Mouse (Mus musculus): ENCODE data around the gene Klf12.

The Klf12 gene

DNA sequence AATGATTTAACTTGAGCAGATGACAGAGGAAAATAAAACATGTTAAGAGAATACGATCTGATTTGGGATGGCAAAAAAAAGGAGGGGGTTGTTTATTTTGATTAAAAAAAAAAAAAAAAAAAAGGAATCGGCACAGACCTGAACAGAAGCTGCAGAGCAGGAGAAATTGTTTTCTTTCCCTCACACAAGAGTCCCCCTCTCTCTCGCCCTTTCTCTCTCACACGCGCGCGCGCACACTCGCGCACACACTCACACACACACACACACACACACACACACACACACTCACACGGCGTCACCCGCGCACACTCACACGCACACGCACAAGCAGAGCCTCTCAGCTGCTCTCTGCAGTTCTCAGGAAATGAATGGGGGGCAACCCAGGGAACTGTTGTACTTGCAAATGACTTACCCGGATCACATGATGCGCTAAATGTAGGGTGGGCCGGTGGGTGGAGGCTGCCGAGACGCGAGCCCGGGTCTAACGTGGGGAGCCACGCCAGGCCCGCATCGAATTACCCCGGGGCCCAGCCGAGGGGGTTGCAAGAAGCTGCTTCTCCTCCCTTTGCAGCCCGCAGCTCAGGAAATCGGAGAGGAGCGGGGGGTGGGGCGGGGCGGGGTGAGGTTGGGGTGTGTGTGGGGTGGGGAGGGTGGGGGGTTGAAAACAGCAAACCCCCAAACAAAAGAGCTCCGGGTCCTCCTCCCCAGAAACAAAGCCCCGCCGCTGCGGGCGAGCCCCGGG, at the start of gene Klf12:
Gene Klf12 (minus strand): TSS at position 561 of the 742 bp plus-strand sequence.
- peak; percentile 78 for DNase-seq (ENCODE audit: low spot score)

- no peak for DNase-seq (ENCODE audit: low spot score)
Measured at GRCm38 (mm10) chr14:100333369-100333768, 48.9 kb upstream of the Klf12 start.

DNA sequence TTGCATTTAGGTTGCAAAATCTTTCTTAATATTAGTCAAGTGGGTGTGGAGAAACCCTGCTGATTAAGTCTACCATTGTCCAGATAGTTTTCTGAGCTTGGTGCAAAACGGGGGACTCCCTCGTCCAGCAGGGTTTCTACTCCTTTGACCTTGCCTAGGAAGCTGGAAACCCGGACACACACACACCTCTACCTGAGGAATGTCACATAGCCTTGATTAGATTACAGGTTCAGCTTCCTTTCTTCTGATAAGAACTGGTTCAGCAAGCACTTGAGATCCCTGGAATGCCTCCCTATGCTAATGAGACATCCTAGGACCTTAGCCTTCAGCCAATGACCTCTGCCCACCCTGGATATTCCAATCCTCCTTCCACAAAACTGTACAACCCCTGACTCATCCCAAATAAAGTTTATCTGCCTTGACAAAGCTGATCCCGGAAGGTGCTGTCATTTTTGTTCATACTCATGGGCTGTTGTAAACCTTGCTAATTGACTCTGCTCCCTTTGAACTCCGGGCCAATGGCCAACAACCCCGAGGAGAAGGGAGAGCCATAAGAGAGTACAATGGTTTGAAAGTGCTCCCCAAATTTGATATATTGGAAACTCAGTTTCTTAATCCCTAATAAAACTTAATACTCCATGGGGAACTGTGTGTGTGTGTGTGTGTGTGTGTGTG, 44.3 kb upstream of the Klf12 start:
- no peak for DNase-seq (ENCODE audit: low spot score)

DNA sequence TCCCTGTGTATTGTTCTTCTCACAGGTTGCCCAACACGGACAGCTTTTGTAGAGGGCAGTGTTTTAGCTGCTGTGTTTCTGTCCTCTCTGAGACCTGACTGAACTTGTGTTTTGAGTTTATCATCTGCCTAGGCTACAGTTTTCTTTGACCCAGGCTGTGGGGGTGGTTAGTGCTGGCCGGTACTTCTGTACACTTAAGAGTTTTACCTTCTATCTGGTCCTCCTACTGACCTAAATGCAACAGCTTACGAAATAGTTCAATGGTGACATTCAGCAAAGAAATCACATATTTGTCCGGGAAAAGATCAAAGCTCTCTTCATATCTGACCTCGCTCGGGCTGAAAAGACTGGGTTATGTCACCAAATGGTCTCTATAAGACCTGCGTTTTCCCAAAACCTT, 39.8 kb upstream of the Klf12 start:
- no peak for DNase-seq (ENCODE audit: low spot score)

GRCm38 (mm10) chr14:100322012-100322411, 37.5 kb upstream of the Klf12 start:
- no peak for DNase-seq (ENCODE audit: low spot score)

DNA sequence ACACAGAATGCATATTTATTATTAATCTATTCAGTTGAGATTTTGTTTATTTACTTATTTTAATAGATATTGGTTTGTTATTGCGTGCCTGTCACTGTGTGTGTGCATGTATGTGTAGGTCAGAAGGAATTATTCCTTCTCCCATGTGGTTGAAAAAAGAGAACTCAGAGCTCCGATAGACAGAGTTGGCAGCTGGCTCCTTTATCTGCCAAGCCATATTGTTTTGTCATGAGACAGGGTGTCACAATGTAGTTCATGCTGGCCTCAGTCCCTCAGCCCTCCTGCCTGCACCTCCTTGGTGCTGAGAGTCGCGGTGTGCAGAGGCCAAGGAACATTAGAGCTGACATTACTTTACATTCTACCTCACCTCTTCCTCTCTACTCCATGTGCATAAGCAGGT, 32.3 kb upstream of the Klf12 start:
- DNase-seq (ENCODE audit: low spot score) = no peak

DNA sequence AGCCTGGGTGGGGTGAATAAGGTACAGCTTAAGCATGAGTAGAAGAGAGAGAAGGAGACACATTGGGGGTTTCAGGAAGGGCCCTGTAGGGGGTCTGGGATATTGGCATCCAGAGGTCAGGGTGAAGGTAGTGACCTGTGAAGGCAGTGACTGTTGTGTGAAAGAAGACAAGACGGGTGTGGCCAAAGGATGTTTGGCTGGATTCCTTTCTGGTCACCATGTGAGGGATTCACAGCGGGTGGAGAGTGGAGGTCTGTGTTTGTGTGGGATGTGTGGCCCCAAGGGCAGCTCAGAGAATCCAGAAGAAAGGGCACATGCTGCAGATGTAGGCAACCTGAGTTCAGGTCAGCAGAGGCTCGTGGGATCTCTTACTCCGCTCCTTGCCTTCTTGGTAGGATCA, 29.6 kb upstream of the Klf12 start:
- no peak for DNase-seq (ENCODE audit: low spot score)

DNA sequence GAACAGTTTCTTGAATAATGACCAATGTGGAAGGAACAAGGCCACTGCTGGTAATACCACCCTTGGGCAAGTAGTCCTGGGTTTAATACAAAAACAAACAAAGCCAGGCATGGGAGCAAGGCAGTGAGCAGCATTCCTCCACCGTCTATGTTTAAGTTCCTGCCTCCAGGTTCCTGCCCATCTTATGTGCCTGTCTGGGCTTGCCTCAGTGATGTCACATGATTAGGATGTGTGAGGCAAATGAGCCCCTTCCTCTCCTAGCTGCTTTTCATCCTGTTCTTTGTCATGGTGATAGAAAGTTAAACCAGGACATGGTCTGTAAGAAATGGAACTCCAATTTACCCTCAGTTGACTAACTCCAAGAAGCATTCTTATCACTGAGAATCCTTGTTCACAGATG, 16.4 kb upstream of the Klf12 start:
- no peak for DNase-seq (ENCODE audit: low spot score)

- no peak for DNase-seq (ENCODE audit: low spot score)
Measured at GRCm38 (mm10) chr14:100298892-100299291, 14.4 kb upstream of the Klf12 start.

DNA sequence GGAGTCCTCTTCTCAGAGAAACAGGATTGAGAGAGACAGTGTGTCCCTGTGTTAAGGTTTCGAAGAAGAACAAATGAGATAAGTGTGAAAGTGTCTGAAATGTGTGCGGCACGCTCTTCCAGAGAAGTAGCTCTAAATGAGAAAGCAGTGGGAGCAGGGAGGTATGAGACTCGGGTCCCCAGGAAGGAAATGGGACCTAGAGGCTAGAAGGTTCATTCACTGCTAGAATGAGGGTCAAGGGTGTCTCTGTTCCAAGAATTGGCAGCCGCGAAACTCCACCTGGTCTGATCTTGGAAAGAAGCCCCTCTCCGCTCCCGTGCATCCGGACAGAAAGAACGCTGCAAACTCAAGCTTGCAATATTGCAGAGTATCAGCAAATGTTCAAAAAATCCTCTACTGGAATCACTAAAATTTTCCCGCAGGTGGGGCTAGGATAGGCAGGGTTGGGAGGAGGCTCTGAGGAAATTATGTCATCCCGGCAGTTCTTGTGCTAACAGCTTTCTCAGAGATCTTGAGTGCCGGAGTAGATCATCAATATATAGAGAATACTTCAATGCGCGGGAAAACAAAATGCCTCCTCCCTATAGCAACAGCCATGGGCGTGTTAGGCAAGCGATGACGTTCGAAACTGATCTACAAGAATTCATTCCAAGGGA, 2.2 kb upstream of the Klf12 start:
- DNase-seq (ENCODE audit: low spot score) = no peak

GRCm38 (mm10) chr14:100285656-100286585, 1.4 kb upstream of the Klf12 start:
- no peak for DNase-seq (ENCODE audit: low spot score)

GRCm38 (mm10) chr14:100284861-100285655, 579 bp upstream of the Klf12 start:
- DNase-seq (ENCODE audit: low spot score) = peak; percentile 44

- no peak for DNase-seq (ENCODE audit: low spot score)
Measured at GRCm38 (mm10) chr14:100283411-100284118, 914 bp downstream of the Klf12 start.

- DNase-seq (ENCODE audit: low spot score) = no peak
Measured at GRCm38 (mm10) chr14:100282651-100283050, 1.8 kb downstream of the Klf12 start.

DNA sequence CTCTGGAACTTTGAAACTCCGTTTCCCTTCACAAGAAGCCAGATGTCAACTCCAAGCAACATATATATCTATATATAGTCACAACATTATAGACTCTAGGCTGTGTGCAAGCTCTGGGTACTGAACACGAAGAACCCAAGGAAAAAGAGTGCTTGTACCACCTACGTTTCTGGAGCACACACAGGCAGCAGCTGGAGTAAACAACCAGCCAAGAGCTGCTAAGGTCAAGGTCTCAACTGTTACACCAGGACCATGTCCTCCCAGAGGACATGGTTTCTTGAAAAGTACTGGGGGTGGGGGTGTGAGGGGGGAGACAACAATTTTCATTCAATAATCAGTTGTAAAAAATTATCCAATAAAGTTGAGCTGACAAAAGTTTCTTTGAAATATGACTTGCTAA, 2.7 kb downstream of the Klf12 start:
- no peak for DNase-seq (ENCODE audit: low spot score)

DNA sequence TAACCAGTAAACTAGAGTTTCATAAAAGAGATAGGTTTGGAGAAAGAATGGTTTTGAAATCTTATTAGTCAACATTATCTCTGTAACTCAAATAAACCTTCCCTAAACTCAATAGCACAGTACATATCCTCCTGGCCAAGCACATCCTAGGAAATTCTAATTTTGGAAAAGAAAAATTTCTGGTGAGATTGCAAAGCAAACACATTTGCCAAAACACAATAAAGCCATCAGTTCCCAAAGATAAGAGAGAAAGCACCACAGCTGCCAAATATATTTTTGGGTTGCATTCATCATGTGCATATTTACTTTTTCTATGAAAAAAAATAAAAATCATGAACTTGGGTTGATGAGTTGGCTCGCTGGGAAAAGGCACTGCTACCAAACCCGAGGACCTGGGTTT, 10.3 kb downstream of the Klf12 start:
- DNase-seq (ENCODE audit: low spot score) = no peak

DNA sequence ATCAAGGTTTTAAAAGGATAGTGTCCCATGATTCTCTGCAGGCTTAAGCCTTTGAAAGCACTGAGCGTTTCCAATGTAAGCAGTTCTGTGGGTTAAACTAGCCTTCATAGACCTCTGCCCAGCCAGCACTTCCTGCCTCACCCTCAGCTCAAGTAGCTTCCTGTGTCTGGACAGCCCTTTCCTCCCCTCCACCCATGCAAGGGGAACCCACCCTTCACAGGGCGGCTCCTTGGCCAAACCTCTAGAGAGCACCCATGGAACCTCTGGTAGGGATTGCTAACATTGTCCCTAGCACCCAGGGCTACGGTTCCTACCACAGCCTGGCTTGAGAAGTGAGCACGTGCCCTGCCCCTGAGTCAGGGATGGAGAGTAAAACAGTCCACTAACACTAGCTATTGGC, 23.9 kb downstream of the Klf12 start:
- no peak for DNase-seq (ENCODE audit: low spot score)

DNA sequence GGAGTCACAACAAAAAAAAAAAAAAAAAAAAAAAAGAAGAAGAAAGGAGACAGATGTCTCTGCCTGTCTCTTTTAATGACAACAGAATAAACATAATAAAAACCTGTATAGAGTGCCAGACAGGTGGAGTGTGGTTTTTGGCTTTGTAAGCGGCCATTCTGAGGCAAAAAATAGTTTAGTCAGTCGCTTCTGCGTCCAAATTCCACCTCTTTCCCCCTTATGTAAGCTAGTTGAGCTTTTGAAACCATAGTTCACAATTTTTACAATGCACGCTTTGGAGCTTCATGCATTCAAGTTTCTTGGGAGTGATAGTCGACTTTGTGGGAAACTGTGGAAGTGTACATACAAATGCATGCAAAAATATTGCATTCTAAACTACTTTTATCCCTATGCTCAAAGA, 41.4 kb downstream of the Klf12 start:
- no peak for DNase-seq (ENCODE audit: low spot score)

DNA sequence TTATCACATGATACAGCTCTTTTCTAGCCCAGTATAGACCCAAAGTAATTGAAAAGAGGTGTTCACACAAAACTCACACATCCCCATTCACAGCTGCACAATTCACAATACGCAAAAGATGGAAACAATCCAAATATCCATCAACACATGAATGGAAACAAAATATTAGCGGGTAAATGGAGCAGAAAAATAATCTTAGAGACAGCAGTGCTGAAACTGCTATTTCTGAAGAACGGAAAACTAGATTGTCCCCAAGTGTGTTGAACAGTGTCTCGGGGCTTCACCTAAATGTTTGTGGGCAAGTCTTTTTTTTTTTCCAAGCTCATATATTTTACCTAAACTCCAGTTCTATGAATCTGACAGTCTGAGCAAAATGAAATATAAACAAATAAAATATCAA, 44.6 kb downstream of the Klf12 start:
- no peak for DNase-seq (ENCODE audit: low spot score)

DNA sequence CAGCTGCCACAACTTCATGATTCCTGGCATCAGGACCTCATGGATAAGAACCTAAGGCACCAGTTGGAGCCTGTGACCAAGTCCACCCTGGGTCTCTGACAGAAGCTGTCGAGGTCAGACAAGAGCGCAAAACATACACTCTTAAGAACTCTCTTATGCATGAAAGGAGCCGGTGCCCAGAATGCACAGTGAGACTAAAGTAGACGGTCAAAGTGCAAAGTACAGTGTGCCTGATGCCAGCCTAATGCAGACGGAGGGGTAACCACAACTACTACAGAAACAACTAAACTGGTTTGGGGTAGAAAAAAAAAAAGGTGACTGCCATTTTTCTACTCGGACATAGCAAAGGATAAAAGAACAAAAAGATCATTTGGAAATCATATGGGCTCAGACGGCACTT, 47.7 kb downstream of the Klf12 start:
- no peak for DNase-seq (ENCODE audit: low spot score)

DNA sequence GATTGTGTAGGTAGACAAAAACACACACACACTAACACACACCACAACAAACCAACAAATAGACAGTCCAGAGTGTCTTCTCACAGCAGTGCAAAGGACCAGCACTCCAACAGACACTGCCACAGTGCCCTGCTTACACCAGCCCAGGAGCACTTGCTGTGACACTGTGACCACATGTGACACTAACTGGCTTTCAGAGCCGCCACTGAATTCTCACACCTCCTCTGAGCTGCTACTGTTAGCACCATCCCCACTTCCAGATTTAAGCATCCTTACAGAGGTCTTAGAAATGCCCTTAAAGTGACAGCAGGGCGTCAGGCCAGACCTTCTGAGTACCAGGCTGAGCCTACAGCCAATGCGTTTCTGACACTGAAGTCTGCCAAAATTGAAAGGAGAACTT, 48.7 kb downstream of the Klf12 start:
- DNase-seq (ENCODE audit: low spot score) = no peak
